Mouse (Mus musculus) cortical plate, adult 2 months (tissue): ENCODE measurements around the gene St5. TPM values are rescaled to one million over a fixed set of nuclear protein-coding genes. Genes with fewer than 3 reads are reported as not detected.

ENCODE experiments used
- H3K27ac ChIP-seq: fragments of 200-500 bp; 2 replicates; pipeline ENCODE4 v1.5.1; 2012; ENCODE audit warnings: low read length, control low read depth, inconsistent platforms; ENCODE audit not compliant: insufficient read depth
- H3K4me1 ChIP-seq: fragments of 200-500 bp; 2 replicates; pipeline ENCODE4 v1.6.1; 2011; ENCODE audit warnings: low read length; ENCODE audit not compliant: control insufficient read depth, insufficient read depth
- H3K4me3 ChIP-seq: fragments of 200-500 bp; 2 replicates; pipeline ENCODE4 v1.5.1; 2011; ENCODE audit warnings: mild to moderate bottlenecking, low read length, control low read depth; ENCODE audit not compliant: insufficient read depth
- CTCF ChIP-seq: fragments of 200-500 bp; IDR thresholded peaks from 2 replicates; pipeline ENCODE4 v1.5.1; 2011; ENCODE audit warnings: mild to moderate bottlenecking, control low read depth, low read length; ENCODE audit not compliant: insufficient read depth; ENCODE audit errors: extremely low read depth
- POLR2A ChIP-seq: fragments of 200-500 bp; IDR thresholded peaks from 2 replicates; pipeline ENCODE4 v1.6.1; 2011; ENCODE audit warnings: mild to moderate bottlenecking, low read length, control low read depth; ENCODE audit not compliant: insufficient read depth; ENCODE audit errors: extremely low read depth
- polyA plus RNA-seq: library from polyadenylated mRNA; depleted of rRNA; stranded (reverse); fragments of >200 nt; gene quantifications from 2 replicates; pipeline ENCODE4 v1.2.3, GENCODE M21; 2012

Gene St5
- polyA plus RNA-seq, 1 experiment = 18.3 TPM

- TF ChIP-seq POLR2A = no peak
- no peak for TF ChIP-seq CTCF
- H3K4me1 ChIP-seq = no peaks in the 10 kb centered on the region
- no peak overlapping the region for H3K4me3 ChIP-seq
- H3K27ac ChIP-seq = no peak overlapping the region
Measured at GRCm38 (mm10) chr7:109566327-109566726, 137.1 kb downstream of the St5 start.

GRCm38 (mm10) chr7:109563775-109564362 lies 139.5 kb downstream of the St5 start:
- TF ChIP-seq CTCF = no peak
- TF ChIP-seq POLR2A = no peak
- H3K4me3 ChIP-seq = no peak overlapping the region
- no peak overlapping the region for H3K27ac ChIP-seq
- H3K4me1 ChIP-seq = no peaks in the 10 kb centered on the region

GRCm38 (mm10) chr7:109562676-109563075 lies 140.7 kb downstream of the St5 start:
- H3K4me1 ChIP-seq = no peaks in the 10 kb centered on the region
- no peak overlapping the region for H3K4me3 ChIP-seq
- H3K27ac ChIP-seq = no peak overlapping the region
- TF ChIP-seq POLR2A = no peak
- TF ChIP-seq CTCF = no peak

DNA sequence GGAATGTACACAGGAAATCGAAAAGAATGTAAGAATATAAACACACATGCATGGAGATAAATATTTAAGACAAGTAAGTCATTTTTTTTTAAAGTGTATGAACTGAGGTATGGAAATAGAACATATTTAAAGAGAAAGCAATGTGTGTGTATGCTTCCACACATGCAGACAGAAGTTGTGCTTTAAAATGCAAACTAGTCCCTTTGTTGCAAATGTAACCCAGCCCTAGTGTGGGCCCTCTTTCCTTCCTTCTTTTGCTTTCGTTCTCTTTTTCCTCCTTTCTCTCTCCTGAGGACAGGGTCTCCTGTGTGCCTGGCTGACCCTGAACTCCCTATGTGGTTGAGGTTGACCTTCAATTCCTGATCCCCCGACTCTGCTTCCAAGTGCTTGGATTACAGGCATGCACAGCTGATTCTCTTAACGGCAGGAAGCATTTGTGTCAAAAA lies 141.2 kb downstream of the St5 start:
- Histone ChIP-seq H3K27ac (peak overlapping the region; percentile 62; the same call in 1 of the 2 replicates), H3K4me3 (no peak overlapping the region), H3K4me1 (no peaks in the 10 kb centered on the region)
- no peak for TF ChIP-seq CTCF
- TF ChIP-seq POLR2A = no peak

- peak overlapping the region; percentile 62; the same call in 1 of the 2 replicates for H3K27ac ChIP-seq
- TF ChIP-seq POLR2A = no peak
- no peak for TF ChIP-seq CTCF
- H3K4me1 ChIP-seq = no peaks in the 10 kb centered on the region
- H3K4me3 ChIP-seq = no peak overlapping the region
Measured at GRCm38 (mm10) chr7:109561466-109562153, 141.8 kb downstream of the St5 start.

GRCm38 (mm10) chr7:109559536-109559935 lies 143.9 kb downstream of the St5 start:
- H3K27ac ChIP-seq = no peak overlapping the region
- H3K4me3 ChIP-seq = no peak overlapping the region
- no peaks in the 10 kb centered on the region for H3K4me1 ChIP-seq
- TF ChIP-seq CTCF (no peak), POLR2A (no peak)

DNA sequence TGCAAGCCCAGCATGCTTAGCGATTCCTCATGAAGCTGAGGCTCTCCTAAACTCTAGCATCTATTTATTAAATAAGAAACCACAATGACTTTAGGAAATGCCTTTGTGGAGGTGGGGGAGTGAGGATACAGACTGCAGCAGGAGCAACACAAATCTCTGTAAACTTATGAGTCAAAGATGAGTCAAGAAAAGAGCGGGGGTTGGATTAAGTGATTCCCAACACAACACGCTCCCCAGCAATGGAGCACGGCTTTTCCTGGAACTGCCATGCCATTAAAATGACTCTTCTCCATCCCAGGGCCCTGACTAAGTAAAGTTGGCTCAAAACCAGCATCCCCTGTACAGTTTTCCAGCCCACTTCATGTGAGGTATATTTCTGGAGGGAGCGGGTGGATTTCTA lies 156.7 kb downstream of the St5 start:
- Histone ChIP-seq H3K4me3 (no peak overlapping the region), H3K27ac (no peak overlapping the region), H3K4me1 (0 out of 2 replicates have a peak, but pooled peaks cover 4% of the 10 kb centered on the region)
- TF ChIP-seq CTCF (no peak), POLR2A (no peak)

DNA sequence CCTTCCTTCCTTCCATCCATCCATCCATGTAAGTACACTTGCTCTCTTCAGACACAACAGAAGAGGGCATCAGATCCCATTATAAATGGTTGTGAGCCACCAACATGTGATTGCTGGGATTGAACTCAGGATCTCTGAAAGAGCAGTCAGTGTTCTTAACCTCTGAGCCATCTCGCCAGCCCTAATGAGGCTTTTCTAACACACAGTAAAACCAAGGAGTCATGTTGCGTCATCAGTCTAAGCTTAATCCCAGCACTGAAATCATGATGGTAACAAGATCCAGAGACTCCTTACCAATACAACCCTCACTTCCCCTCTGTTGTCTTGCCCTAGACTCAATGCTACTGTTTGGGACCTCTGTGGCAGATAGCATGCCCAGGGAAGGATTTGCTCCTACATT lies 157.2 kb downstream of the St5 start:
- Histone ChIP-seq H3K27ac (no peak overlapping the region), H3K4me3 (no peak overlapping the region), H3K4me1 (0 out of 2 replicates have a peak, but pooled peaks cover 4% of the 10 kb centered on the region)
- TF ChIP-seq CTCF (no peak), POLR2A (no peak)

DNA sequence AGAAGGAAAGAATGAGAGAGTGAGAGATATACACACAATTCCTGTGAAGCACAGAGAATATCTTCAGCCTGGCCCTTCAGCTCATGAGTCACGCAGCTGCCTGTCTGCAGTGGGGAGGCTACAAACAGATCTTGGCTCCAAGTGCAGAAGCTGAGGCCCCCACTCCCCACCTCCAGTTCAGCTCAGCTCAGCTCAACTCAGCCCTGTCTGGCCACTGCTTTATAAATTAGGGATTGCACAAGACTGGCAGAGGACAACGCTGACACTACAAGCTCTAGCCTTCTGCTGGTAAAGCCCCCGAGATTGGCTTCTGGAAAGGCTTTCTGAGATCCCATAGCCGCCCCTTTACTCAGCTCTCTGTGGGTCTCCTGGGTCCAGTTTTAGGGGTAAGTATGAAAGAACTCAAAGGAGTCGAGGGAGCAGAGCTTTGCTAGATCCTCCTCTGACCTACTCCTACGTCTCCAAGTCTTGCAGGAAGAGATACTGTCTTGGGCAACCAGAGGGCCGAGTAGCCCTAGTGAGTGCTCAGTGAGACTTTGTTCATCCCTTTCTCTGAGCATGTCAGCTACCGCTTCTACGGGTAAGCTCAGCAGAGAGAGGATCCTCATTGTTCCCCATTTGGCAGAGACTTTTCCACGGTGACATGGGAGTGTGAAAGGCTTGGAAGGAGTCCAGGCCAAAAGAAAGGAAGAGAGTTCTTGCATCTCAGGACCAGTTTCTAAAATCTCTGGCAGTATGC lies 158.0 kb downstream of the St5 start:
- TF ChIP-seq CTCF (no peak), POLR2A (no peak)
- no peak overlapping the region for H3K27ac ChIP-seq

More for the DNA sequence above, 158.0 kb downstream of the St5 start:
- Histone ChIP-seq H3K4me1 (0 out of 2 replicates have a peak, but pooled peaks cover 4% of the 10 kb centered on the region), H3K4me3 (no peak overlapping the region)
